Mouse (Mus musculus) hindbrain, embryonic 11.5 days (tissue): Measurements from ENCODE around the gene Fez1. TPM values are rescaled to one million over a fixed set of nuclear protein-coding genes. Genes with fewer than 3 reads are reported as not detected.
A peak's percentile ranks its signal among the peaks of the same experiment; 100 is the strongest.

Experiments used
- ATAC-seq: fragments of 200-750 bp; cut with Nextera tagmentation; 2 replicates; pipeline ENCODE4 v1.8.0; 2017; ENCODE audit warnings: mild to moderate bottlenecking, moderate TSS enrichment, moderate library complexity; ENCODE audit not compliant: low FRiP score
- DNase-seq: peaks from one replicate; pipeline ENCODE4 v3.0.0-alpha.2; 2015; ENCODE audit warnings: low spot score
- H3K27ac ChIP-seq: fragments of 300-500 bp; sonication (generic); 2 replicates; pipeline ENCODE4 v1.5.1; 2014; ENCODE audit warnings: mild to moderate bottlenecking, low read depth, low read length
- H3K27me3 ChIP-seq: fragments of 300-500 bp; sonication (generic); 2 replicates; pipeline ENCODE4 v1.6.1; 2014; ENCODE audit warnings: mild to moderate bottlenecking, low read length, moderate library complexity, mixed read lengths; ENCODE audit not compliant: control insufficient read depth, insufficient read depth
- H3K36me3 ChIP-seq: fragments of 300-500 bp; sonication (generic); 2 replicates; pipeline ENCODE4 v1.6.1; 2014; ENCODE audit warnings: mild to moderate bottlenecking, low read length, moderate library complexity, mixed read lengths; ENCODE audit not compliant: control insufficient read depth, insufficient read depth
- H3K4me1 ChIP-seq: fragments of 300-500 bp; sonication (generic); replicated peaks from 2 replicates; pipeline ENCODE4 v1.6.1; 2014; ENCODE audit warnings: low read length, mixed read lengths; ENCODE audit not compliant: control insufficient read depth, insufficient read depth
- H3K4me2 ChIP-seq: fragments of 300-500 bp; sonication (generic); replicated peaks from 2 replicates; pipeline ENCODE4 v1.6.1; 2014; ENCODE audit warnings: mild to moderate bottlenecking, low read depth, low read length
- H3K4me3 ChIP-seq: fragments of 300-500 bp; sonication (generic); 2 replicates; pipeline ENCODE4 v1.5.1; 2014; ENCODE audit warnings: low read depth, low read length
- H3K9ac ChIP-seq: fragments of 300-500 bp; sonication (generic); 2 replicates; pipeline ENCODE4 v1.6.1; 2014; ENCODE audit warnings: low read depth, low read length
- H3K9me3 ChIP-seq: fragments of 300-500 bp; sonication (generic); 2 replicates; pipeline ENCODE4 v1.6.1; 2016; ENCODE audit warnings: low read length; ENCODE audit not compliant: control insufficient read depth
- WGBS: fragments of 180-500 bp; shearing (Covaris S2); extraction: QIAGEN DNeasy Blood & Tissue Kit; methylation state at CpG from one replicate; pipeline ENCODE4 v1.1.7; 2014; 5-methylcytosine and 5-hydroxymethylcytosine counted together
- polyA plus RNA-seq: library from polyadenylated mRNA; unstranded; fragments of >200 nt; fragmentation: Nextera tagmentation; extraction: Ambion mirVana; gene quantifications from 2 replicates; pipeline ENCODE4 v1.2.1, GENCODE M21; 2014

Gene Fez1
- polyA plus RNA-seq, 1 experiment from 2014 or later, result 343 TPM

DNA sequence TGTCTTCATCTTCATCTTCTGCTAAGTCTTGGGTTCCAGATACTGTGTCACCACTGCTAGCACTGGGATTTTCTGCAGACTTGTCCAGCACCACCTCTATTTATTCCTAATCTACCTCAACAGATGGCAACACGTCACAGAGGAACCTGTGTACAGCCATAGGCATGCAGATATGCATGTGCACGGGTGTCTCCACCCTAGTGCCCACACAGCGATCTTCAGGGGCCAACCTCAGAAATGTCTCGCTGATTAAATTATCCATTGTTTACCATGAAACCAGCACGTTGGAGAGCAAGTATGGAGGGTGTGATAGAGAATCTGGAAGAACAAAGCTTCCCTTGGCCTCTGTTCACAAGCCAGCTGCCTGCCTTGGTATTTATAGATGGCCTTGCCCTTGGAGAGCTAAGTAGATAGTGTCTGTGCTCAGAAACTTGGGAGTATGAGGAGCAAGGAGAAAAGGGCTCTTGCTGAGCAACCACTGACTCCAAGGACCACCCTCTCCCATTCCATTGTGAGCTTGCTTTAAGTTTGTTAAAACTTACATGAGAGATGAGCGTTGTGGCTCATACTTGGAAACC lies 71.8 kb downstream of the Fez1 start:
- no peak overlapping the region for H3K9ac ChIP-seq
- no peak overlapping the region for H3K27ac ChIP-seq
- DNase-seq (no peak), ATAC-seq (no peak)
- H3K27me3 ChIP-seq, result no peaks in the 10 kb centered on the region
- H3K4me2 ChIP-seq, result no peak overlapping the region
- H3K4me1 ChIP-seq, result no peaks in the 10 kb centered on the region
- no peak overlapping the region for H3K4me3 ChIP-seq
- H3K36me3 ChIP-seq, result no peaks in the 10 kb centered on the region
- no peaks in the 10 kb centered on the region for H3K9me3 ChIP-seq
- 87% methylated on average over 6 of the region's 6 CpGs for WGBS

- ATAC-seq, result no peak
- Histone ChIP-seq H3K4me3 (no peak overlapping the region), H3K9me3 (no peaks in the 10 kb centered on the region), H3K4me2 (no peak overlapping the region), H3K4me1 (no peaks in the 10 kb centered on the region), H3K27ac (no peak overlapping the region), H3K36me3 (no peaks in the 10 kb centered on the region), H3K9ac (no peak overlapping the region), H3K27me3 (no peaks in the 10 kb centered on the region)
- WGBS, result 95% methylated on average over 7 of the region's 7 CpGs
- DNase-seq, result no peak
Observed at GRCm38 (mm10) chr9:36894242-36894641, 72.6 kb downstream of the Fez1 start.

GRCm38 (mm10) chr9:36895009-36895693 lies 73.5 kb downstream of the Fez1 start:
- H3K4me1 ChIP-seq, result no peaks in the 10 kb centered on the region
- H3K27ac ChIP-seq, result no peak overlapping the region
- H3K27me3 ChIP-seq, result no peaks in the 10 kb centered on the region
- H3K4me2 ChIP-seq, result no peak overlapping the region
- no peaks in the 10 kb centered on the region for H3K9me3 ChIP-seq
- no peaks in the 10 kb centered on the region for H3K36me3 ChIP-seq
- DNase-seq (peak; percentile 75), ATAC-seq (peak; percentile 76)
- WGBS, result 83% methylated on average over 8 of the region's 8 CpGs
- H3K4me3 ChIP-seq, result no peak overlapping the region
- no peak overlapping the region for H3K9ac ChIP-seq

- Histone ChIP-seq H3K9ac (no peak overlapping the region), H3K4me1 (no peaks in the 10 kb centered on the region), H3K9me3 (no peaks in the 10 kb centered on the region), H3K36me3 (no peaks in the 10 kb centered on the region), H3K4me2 (no peak overlapping the region), H3K27me3 (no peaks in the 10 kb centered on the region), H3K27ac (no peak overlapping the region), H3K4me3 (no peak overlapping the region)
- 99% methylated on average over 3 of the region's 3 CpGs for WGBS
- DNase-seq (no peak), ATAC-seq (no peak)
Observed at GRCm38 (mm10) chr9:36898560-36898959, 76.9 kb downstream of the Fez1 start.

GRCm38 (mm10) chr9:36900464-36900863 lies 78.8 kb downstream of the Fez1 start:
- Histone ChIP-seq H3K4me3 (no peak overlapping the region), H3K36me3 (no peaks in the 10 kb centered on the region), H3K27me3 (no peaks in the 10 kb centered on the region), H3K9ac (no peak overlapping the region), H3K27ac (no peak overlapping the region), H3K9me3 (no peaks in the 10 kb centered on the region), H3K4me2 (no peak overlapping the region), H3K4me1 (no peaks in the 10 kb centered on the region)
- 93% methylated on average over 4 of the region's 4 CpGs for WGBS
- DNase-seq, result no peak
- ATAC-seq, result no peak

DNA sequence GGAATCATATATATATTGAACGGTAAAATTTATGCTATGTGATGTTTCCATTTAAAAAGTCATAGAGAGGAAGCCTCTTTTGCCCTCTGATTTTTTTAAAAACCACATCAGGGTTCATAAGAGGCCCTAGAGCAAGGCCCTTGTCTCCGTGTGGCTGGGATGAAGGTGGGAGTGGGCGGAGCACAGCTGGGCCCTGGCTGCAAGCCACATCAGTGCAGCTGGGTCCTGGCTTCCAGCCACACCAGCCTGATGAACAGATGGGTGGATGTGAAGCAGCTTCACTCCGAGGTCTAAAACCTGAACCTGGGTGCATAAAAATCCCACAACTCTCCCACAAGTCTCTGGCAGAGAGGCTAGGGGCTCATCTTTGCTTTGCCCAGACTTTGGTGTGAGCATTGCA lies 83.8 kb downstream of the Fez1 start:
- Histone ChIP-seq H3K27me3 (no peaks in the 10 kb centered on the region), H3K4me1 (no peaks in the 10 kb centered on the region), H3K4me3 (no peak overlapping the region), H3K4me2 (no peak overlapping the region), H3K36me3 (no peaks in the 10 kb centered on the region), H3K27ac (no peak overlapping the region), H3K9me3 (no peaks in the 10 kb centered on the region), H3K9ac (no peak overlapping the region)
- no peak for DNase-seq
- WGBS, result 89% methylated on average over 4 of the region's 4 CpGs
- no peak for ATAC-seq

DNA sequence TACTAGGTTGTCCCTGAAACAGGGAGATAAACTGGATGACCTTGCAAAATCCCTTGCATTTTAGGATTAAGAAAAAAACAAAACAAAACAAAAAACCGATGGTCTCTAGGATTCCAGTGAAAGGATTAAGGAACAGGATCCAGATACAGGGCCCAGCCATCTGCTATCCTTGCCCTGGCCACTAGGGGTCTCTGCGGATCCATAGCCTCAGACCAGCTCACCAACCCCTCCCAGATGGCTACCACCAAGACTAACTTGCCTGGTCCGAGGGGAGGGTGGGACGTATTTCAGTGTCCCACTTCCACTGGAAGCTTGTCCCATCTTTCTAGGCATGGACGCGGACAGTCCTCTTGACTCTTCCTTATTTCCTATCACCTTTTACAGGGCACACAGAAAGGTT lies 94.7 kb downstream of the Fez1 start:
- no peaks in the 10 kb centered on the region for H3K4me1 ChIP-seq
- H3K9me3 ChIP-seq, result no peaks in the 10 kb centered on the region
- H3K4me3 ChIP-seq, result no peak overlapping the region
- ATAC-seq (peak; percentile 77; the same call in 1 of the 2 replicates), DNase-seq (peak; percentile 88)
- no peak overlapping the region for H3K27ac ChIP-seq
- H3K27me3 ChIP-seq, result no peaks in the 10 kb centered on the region
- H3K4me2 ChIP-seq, result no peak overlapping the region
- WGBS, result 6% methylated on average over 6 of the region's 6 CpGs
- no peak overlapping the region for H3K9ac ChIP-seq
- no peaks in the 10 kb centered on the region for H3K36me3 ChIP-seq

DNA sequence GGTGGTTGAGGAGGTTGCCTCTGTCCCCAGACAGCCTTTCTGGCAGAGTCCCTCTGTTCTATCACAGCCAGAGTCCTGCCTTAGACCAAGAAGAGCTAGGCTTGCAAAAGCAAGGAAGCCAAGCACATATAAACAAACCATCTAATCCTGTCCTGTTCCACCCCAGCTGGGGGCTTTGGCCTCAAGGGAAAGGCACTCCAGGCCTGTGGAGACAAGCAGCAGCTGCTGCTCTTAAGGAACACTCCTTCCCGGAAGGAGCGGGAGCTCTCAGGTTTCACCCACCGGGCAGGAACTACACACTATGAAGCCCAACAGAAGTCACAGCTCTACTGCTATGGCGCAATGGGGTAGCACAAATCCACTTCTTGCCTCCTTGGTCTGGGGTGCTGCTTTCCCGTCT lies 95.3 kb downstream of the Fez1 start:
- WGBS, result 49% methylated on average over 5 of the region's 5 CpGs
- Histone ChIP-seq H3K9ac (no peak overlapping the region), H3K27ac (no peak overlapping the region), H3K36me3 (no peaks in the 10 kb centered on the region), H3K27me3 (no peaks in the 10 kb centered on the region), H3K4me3 (no peak overlapping the region), H3K4me1 (no peaks in the 10 kb centered on the region), H3K9me3 (no peaks in the 10 kb centered on the region), H3K4me2 (no peak overlapping the region)
- 0 out of 2 replicates have a peak, but pooled peaks have one; percentile 29 for ATAC-seq
- peak; percentile 22 for DNase-seq

DNA sequence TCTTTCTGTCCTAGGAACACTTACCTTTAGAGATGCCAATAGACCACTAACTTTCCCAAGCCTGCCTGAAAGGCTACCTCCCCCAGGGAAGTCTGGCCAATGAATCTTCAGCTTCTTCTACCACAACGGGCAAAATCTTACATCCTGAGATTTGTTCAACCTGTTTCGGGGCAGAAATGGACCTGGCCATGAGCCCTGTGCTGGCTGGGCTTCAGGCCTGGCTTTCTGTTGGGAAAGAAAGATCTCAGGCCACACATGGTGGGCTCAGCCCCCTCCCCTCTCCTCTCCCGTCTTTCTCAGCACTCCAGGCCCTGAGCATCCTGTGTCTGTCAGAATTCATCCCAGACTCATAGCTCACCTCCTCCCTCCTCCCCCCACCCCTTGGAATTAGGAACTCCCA lies 96.9 kb downstream of the Fez1 start:
- H3K27ac ChIP-seq, result no peak overlapping the region
- ATAC-seq (no peak), DNase-seq (no peak)
- no peak overlapping the region for H3K4me2 ChIP-seq
- H3K9me3 ChIP-seq, result no peaks in the 10 kb centered on the region
- 70% methylated on average over 3 of the region's 3 CpGs for WGBS
- no peak overlapping the region for H3K4me3 ChIP-seq
- H3K27me3 ChIP-seq, result no peaks in the 10 kb centered on the region
- H3K36me3 ChIP-seq, result no peaks in the 10 kb centered on the region
- H3K4me1 ChIP-seq, result no peaks in the 10 kb centered on the region
- H3K9ac ChIP-seq, result no peak overlapping the region
